Mouse (Mus musculus) ES-E14 (cell line): ENCODE data around the gene Rai14.

Experiments
- CHD2 ChIP-seq: IDR thresholded peaks from 2 replicates; pipeline ENCODE4 v1.6.1; 2014; ENCODE audit warnings: mild to moderate bottlenecking, low read depth, low read length, inconsistent platforms
- MAFK ChIP-seq: IDR thresholded peaks from 2 replicates; pipeline ENCODE4 v1.6.1; 2014; ENCODE audit warnings: mild to moderate bottlenecking, low read depth, low read length, inconsistent platforms; ENCODE audit not compliant: insufficient read depth
- ZC3H11A ChIP-seq: IDR thresholded peaks from 2 replicates; pipeline ENCODE4 v1.6.1; 2012; ENCODE audit warnings: low read depth, mild to moderate bottlenecking, inconsistent platforms, low read length, borderline replicate concordance
- ZNF384 ChIP-seq: IDR thresholded peaks from 2 replicates; pipeline ENCODE4 v1.6.1; 2012; ENCODE audit warnings: low read depth, low read length, inconsistent platforms

DNA sequence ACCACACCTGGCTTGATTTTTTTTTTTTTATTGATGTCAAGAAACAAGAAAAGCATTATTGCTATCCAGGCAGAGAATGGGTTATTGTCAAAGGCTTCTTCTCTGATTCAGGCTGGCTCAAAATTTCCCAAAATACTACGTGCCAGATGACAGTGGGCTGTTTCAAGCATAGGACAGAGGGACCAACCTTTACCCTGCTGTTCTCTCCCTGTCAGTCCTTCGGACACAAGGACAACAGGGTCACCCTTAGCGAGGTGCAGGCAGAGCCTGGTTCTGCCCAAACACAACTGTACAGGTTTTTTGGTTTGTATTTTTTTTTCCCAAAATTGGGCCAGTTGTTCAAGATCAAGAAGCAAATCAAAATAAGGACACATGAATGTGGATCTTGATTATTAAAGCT is 70.6 kb downstream of the Rai14 start:
- TF ChIP-seq ZC3H11A (no peak), ZNF384 (no peak), CHD2 (no peak), MAFK (no peak)
